7 mouse cellular contexts compared by ENCODE assay signal in the genomic region with DNA sequence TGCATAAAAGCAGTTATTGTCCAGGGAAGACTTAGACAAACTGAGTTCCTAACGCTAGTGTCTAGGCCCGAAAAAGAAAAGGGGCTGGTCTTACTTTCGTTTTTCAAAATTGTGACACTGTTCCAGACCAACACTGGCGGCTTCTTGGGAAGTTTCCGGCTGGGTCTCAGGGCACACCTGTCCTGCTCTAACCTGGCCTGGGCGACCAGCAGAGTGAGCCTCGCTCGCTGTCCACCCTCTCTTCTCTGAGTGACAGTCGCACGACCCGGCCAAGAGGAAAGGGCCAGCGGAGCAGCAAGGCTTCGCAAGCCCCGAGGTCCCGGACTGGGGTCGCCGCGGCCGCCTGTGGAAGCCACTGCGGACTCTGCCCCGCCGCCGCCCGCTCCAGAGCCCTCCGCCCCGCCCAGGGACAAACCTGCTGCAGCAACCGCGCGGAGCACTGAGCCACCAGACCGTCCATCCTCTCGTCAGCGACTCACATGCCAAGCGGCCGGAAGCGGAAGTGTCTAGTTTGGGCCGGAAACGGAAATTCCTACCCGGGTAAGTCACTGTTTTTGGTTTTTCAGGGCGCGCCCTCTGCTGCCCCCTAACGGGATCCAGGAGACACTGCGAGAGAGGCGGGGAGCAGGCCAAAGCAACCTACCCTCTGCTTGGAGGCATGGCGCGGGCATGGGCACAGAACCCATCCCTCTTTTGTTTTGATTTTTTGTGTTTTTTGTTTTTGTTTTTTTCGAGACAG. TPM values are rescaled to one million over a fixed set of nuclear protein-coding genes. Genes with fewer than 3 reads are reported as not detected.
A peak's percentile ranks its signal among the peaks of the same experiment; 100 is the strongest.
DNase-seq lines count a peak whose midpoint lies in the region; ATAC-seq lines count a peak whose summit lies in the region.

A gene (minus strand): TSS at position 485 of the 739 bp plus-strand sequence.

- peak within 1 kb of the TSS; percentile 64 for H3K4me2 ChIP-seq in embryonic facial prominence, embryonic 11.5 days (ENCODE audit: low read depth, low read length)
- H3K4me2 ChIP-seq in midbrain, embryonic 13.5 days (replicated peaks) = peak within 1 kb of the TSS; percentile 69

- no peaks in the 10 kb centered on the region for H3K9me3 ChIP-seq in embryonic facial prominence, embryonic 11.5 days (replicated peaks; ENCODE audit: control insufficient read depth, low read length)
- H3K9me3 ChIP-seq in limb, embryonic 10.5 days (replicated peaks) = no peaks in the 10 kb centered on the region
- H3K9me3 ChIP-seq in midbrain, embryonic 13.5 days = no peaks in the 10 kb centered on the region

- WGBS in embryonic facial prominence, embryonic 11.5 days = 2% methylated on average over 46 of the region's 46 CpGs
- WGBS in limb, embryonic 10.5 days = 2% methylated on average over 46 of the region's 46 CpGs
- WGBS in midbrain, embryonic 13.5 days = 2% methylated on average over 46 of the region's 46 CpGs

- no peaks in the 10 kb centered on the region for H3K36me3 ChIP-seq in embryonic facial prominence, embryonic 11.5 days (replicated peaks; ENCODE audit: control insufficient read depth, insufficient read depth, low read depth, low read length)
- peaks cover 33% of the 10 kb centered on the region for H3K36me3 ChIP-seq in limb, embryonic 10.5 days
- peaks cover 21% of the 10 kb centered on the region for H3K36me3 ChIP-seq in midbrain, embryonic 13.5 days

- H3K4me1 ChIP-seq in embryonic facial prominence, embryonic 11.5 days (ENCODE audit: control insufficient read depth, insufficient read depth, low read length) = no peaks in the 10 kb centered on the region
- peaks cover 21% of the 10 kb centered on the region for H3K4me1 ChIP-seq in limb, embryonic 10.5 days
- peaks cover 26% of the 10 kb centered on the region for H3K4me1 ChIP-seq in midbrain, embryonic 13.5 days (replicated peaks)

- H3K9ac ChIP-seq in embryonic facial prominence, embryonic 11.5 days (replicated peaks; ENCODE audit: low read length) = peak within 1 kb of the TSS; percentile 86
- peak within 1 kb of the TSS; percentile 90 for H3K9ac ChIP-seq in midbrain, embryonic 13.5 days (replicated peaks)

- peak; percentile 72 for ATAC-seq in embryonic facial prominence, embryonic 11.5 days (replicated peaks; ENCODE audit: insufficient number of reproducible peaks, low FRiP score, low TSS enrichment, low read depth)
- peak; percentile 87 for ATAC-seq in granulocyte monocyte progenitor cell, adult 5-6 weeks (replicated peaks; ENCODE audit: poor library complexity, severe bottlenecking)
- peak; percentile 84 for ATAC-seq in midbrain, embryonic 13.5 days

- peak; percentile 96 for DNase-seq in adrenal gland, postnatal 14 days
- peak; percentile 97 for DNase-seq in embryonic facial prominence, embryonic 11.5 days (ENCODE audit: low spot score)
- DNase-seq in kidney, adult 11 months = peak; percentile 90
- DNase-seq in limb, embryonic 10.5 days (ENCODE audit: low spot score) = peak; percentile 98
- peak; percentile 87 for DNase-seq in spleen, adult 12 weeks (ENCODE audit: low spot score)

- peak within 1 kb of the TSS; percentile 96 for H3K4me3 ChIP-seq in embryonic facial prominence, embryonic 11.5 days (ENCODE audit: low read depth, low read length)
- peak within 1 kb of the TSS; percentile 94 for H3K4me3 ChIP-seq in limb, embryonic 10.5 days
- peak within 1 kb of the TSS; percentile 95 for H3K4me3 ChIP-seq in midbrain, embryonic 13.5 days (replicated peaks)

- no peaks in the 10 kb centered on the region for H3K27me3 ChIP-seq in embryonic facial prominence, embryonic 11.5 days (ENCODE audit: control insufficient read depth, insufficient read depth, low read length)
- no peaks in the 10 kb centered on the region for H3K27me3 ChIP-seq in limb, embryonic 10.5 days (ENCODE audit: low read depth, poor library complexity, severe bottlenecking)
- no peaks in the 10 kb centered on the region for H3K27me3 ChIP-seq in midbrain, embryonic 13.5 days

- H3K27ac ChIP-seq in embryonic facial prominence, embryonic 11.5 days (replicated peaks; ENCODE audit: low read depth, low read length) = no peak within 1 kb of the TSS
- H3K27ac ChIP-seq in limb, embryonic 10.5 days = peak within 1 kb of the TSS; percentile 87
- H3K27ac ChIP-seq in midbrain, embryonic 13.5 days = peak within 1 kb of the TSS; percentile 51; the same call in 1 of the 2 replicates

RNA-seq across cellular contexts. Expression of the gene that starts here (rescaled TPM):
- total RNA-seq in adrenal gland, postnatal 14 days (2021) = 64.7 and 75.4 TPM in 2 replicates
- polyA plus RNA-seq in embryonic facial prominence, embryonic 11.5 days (2014; fragmentation: Nextera tagmentation; extraction: Ambion mirVana) = 122 and 132 TPM in 2 replicates
- total RNA-seq in granulocyte monocyte progenitor cell, adult 5-6 weeks (2014; fragmentation: Nextera tagmentation) = 111 and 133 TPM in 2 replicates
- total RNA-seq in granulocyte monocyte progenitor cell, adult 5-6 weeks (2017) = 120 and 124 TPM in 2 replicates
- polyA plus RNA-seq in limb, embryonic 10.5 days (2016; fragmentation: Nextera tagmentation; extraction: Ambion mirVana) = 109 and 113 TPM in 2 replicates
- 74.0 and 80.0 TPM in 2 replicates for polyA plus RNA-seq in midbrain, embryonic 13.5 days (2015; fragmentation: Nextera tagmentation; extraction: Ambion mirVana)
